Mouse (Mus musculus): ENCODE measurements around the gene Crim1.

DNA sequence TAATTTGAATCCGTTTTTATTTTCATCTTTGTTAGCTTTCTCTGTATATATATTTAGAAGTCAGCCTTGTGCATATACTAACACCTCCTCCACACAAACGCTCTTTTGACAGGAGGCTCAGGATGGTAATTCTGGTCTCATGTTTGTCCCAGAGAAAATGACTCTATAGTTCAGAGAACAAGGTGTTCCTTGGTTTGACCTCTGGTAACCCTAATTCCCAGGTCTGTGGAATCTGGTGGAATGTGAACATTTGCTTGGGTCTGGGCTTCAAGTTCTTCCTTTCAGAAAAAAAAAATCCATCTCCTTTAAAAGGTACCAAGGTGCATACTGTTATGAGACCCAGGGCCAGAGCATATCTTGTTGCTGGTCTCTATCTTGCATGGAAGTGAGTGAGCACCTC lies 9.6 kb downstream of the Crim1 start:
- TF ChIP-seq MAFK (IDR thresholded peaks at IDR 0.05; ENCODE audit: insufficient read depth, low read depth, low read length): no peak
- no peak for TF ChIP-seq CHD2 (IDR thresholded peaks at IDR 0.05; ENCODE audit: low read depth, low read length)
- no peak for TF ChIP-seq HCFC1 (IDR thresholded peaks at IDR 0.05; ENCODE audit: borderline replicate concordance, insufficient read depth, low read length)
